Mouse (Mus musculus) E14TG2a.4 (cell line): ENCODE data around the gene Gm20388.

ENCODE experiments used
- CTCF ChIP-seq: conservative IDR thresholded peaks from 2 replicates; pipeline ENCODE4 v1.5.1; 2014; ENCODE audit warnings: low read length
- NANOG ChIP-seq: IDR thresholded peaks from 2 replicates; pipeline ENCODE4 v1.6.1; 2014; ENCODE audit warnings: borderline replicate concordance, low read length, mixed read lengths
- POU5F1 ChIP-seq: IDR thresholded peaks from 2 replicates; pipeline ENCODE4 v1.6.1; 2014; ENCODE audit warnings: low read length, borderline replicate concordance

- TF ChIP-seq CTCF (no peak), NANOG (no peak), POU5F1 (no peak)
Measured at GRCm38 (mm10) chr8:123348237-123348843, 3437.7 kb downstream of the Gm20388 start.
